Mouse (Mus musculus) c-Kit-positive CD71-negative TER-119-negative erythroid progenitor cells, embryonic 14.5 days (primary cell): ENCODE results near the gene Alk.
"Not testable (repeated sequence)": the region's sequence is repeated elsewhere in the genome, so short reads cannot be mapped to it uniquely, and the experiment has no call there.

Experiments used
- DNase-seq: peaks from one replicate; pipeline ENCODE4 v3.0.0-alpha.2; 2013; ENCODE audit warnings: low read depth

Gene Alk

DNA sequence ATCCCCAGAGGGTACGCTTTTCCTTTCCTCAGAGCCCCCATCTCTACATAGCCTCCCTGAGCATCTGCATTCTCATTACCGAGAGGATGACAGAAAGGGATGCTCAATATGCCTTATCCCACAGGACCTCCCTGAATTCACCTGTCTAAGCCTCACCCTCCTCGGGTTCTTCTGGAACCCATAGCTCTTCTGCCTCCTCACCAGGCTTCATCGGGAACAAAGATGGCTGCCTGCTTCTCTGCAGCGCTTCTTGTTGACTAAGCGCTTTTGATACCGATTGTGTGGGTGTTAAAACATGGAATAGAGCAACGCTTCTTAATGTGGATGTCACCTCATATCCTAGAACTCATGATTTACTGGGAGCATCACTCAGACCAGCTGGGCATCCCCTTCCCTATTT is 75.9 kb downstream of the Alk start:
- DNase-seq = no peak

DNA sequence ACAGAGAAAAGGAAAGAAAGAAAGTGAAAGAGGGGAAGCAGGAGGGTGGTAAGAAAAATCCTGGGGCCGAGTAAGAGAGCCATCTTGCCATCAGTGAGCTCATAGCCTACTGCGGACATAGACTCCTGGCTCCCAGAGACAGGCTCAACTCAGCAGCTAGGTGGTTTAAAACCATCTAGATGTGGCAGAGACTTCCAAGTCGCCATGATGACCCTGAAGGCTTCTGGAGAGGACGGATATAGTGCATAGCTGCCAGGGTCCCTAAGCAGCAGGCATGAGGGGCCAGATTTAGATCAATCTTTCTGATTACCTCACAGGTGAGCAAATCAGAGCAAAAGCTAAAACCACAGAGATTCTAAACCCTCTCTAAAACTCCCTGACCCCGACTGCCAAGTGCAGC is 76.9 kb downstream of the Alk start:
- DNase-seq = no peak

DNA sequence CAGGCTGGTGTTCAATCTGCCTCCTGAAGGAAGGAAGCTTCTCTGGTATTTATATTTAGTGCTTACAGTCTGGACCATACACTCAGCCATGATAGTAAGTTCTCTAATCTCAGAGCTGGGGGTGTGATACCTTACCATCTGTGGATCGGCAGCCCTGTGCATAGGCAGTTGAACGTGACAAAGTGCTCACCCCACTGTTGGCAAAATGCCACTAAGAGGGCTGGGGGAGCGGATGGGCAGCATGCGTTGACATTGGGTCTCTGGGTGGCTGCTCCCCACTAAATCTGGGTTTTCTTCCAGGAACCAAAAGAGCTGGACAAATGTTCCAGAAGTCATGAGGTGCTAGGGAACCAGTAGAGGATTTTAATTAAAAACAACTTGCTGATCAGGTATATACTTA is 78.1 kb downstream of the Alk start:
- no peak for DNase-seq

DNA sequence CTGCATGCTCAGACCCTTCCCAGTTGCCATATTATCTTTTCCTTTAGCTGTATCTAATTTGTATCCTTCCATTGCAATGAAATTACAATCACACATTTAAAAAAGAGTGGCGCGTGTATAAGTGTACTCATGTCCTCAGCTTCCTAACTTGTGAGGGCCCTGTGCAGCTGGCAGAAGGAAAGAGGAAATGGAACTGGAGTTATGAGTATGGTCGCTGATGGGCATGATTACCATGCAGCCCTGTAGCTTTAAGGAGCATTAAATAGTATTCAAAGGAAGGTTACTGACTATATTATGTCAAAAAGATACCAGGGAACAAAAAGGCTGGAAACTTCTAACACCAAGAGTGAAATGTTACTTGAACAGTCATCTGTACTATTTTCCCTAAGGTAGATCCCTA is 79.6 kb downstream of the Alk start:
- DNase-seq = no peak

DNA sequence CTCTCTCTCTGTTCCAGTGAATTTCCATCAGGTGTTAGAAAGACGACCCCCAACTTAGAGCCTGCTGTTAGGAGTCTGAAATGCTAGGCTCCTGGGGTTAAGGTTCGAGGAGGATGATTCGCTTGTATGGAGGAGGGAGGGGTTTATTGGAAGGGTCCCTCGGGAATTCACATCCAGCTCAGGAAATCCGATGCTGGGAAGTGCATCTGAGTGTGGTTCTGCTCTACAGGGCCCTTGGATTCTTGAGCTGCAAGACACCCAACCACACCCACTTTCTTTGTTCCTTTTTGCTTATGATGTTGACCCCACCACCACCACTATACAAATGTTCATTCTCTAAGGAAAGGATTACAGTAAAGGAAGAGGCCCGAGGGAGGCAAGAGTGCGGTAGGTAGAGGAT is 81.4 kb downstream of the Alk start:
- DNase-seq = no peak

DNA sequence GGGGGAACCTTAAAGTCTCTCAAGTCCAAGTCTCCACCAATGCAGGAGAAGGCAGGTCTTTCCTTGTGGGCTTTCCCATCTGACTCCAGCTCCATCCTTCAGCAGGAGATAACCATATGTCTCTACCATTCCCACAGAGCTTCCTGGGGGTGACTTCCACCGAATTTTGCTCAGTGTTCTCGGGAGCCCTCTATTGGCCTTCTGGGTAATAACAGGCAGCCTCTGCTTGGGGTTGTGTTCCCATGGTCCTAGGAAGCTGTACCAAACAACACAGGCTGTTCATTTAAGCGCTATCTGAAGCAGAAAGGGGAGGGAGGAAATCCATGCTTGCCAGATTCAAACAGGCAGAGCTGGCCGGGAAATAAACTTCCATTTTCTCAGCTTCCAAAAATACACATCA is 82.0 kb downstream of the Alk start:
- DNase-seq = no peak

DNA sequence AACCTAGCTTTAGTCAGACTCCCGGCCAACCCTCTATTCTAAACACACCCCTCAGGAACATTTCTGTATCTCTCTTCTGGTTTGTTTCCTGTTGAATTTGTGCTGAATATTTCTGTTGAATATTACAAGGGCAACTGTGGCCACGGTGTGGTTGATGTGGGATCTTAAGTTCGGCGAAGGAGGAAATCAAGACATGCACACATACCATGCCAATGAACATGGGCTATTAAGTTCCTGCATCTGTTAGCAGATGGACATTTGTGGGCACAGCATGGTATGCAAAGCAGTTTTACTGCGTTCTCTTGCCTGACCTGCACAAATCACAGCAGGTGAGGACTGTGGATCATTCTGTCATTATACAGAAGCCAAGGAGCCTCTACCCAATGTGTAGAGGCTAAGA is 83.1 kb downstream of the Alk start:
- no peak for DNase-seq

DNA sequence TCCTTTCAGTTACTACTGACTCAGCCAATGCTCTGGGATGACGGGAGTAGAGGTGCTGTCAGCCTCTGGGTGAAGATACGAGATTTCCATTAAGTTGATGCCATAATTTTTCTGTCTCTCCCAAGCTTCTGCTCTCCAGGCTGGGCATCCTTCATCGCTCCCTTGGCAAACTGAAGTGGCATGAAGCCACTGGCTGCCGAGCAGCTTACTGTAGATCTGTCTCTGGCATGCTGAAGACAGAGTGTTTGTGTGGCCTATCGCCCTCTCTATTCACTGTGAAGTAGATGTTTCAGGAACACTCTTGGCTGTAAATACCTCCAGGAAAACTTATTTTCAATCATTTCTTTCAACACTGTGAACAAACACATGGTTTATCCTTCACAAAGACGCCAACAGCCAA is 93.7 kb downstream of the Alk start:
- DNase-seq = no peak

DNA sequence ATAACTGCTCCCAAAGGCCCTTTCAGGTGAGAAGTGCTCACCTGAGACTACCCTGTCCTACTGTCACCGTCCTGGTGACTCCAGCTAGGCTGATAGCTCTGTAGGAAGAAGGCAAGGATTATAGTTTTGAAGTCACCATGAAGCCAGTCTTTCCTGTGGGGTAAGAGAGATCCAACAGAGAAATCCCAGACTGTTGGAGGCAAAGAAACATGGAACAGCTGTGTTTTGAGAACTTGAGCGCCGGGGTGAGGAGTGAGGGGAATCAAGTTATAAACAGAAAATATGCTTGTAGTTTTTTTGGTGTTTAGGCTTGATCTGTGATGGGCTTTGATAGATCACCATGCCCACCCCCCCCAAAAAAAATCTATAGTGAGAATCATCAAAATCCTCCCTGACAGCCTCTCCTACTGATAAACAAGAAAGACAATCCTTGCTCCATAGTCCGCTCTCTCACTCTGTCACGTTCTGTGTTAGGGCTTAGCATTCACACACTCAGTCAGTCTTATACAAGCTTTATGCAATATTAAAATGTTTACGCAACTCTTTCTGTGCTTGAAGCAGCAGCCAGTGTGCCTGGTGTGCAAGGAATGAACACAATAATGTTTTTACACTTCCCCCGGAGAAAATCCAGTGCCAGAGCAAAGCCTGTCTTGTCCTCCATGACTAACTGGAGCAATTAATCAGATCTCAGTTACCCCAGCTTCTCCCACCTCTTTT is 95.6 kb downstream of the Alk start:
- no peak for DNase-seq

DNA sequence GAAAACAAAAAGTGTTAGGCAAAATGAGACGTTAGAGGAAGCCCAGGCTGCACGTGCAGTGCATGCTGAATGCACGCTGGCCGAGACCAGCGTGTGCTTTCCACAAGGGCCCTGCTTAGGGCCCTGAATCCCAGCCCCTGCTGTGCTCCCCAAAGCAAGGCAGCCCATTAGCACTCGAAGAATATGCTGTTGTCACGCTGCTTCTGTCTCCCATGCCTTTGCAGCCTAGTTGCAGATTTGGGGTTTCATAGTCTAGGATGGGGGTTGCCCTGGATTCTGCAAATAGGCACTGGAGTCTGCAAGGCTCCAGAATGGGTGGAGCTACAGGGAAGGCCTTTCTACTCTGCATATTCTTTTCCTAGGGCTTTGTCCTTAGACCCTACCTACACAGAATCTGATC is 99.2 kb downstream of the Alk start:
- DNase-seq = no peak

DNA sequence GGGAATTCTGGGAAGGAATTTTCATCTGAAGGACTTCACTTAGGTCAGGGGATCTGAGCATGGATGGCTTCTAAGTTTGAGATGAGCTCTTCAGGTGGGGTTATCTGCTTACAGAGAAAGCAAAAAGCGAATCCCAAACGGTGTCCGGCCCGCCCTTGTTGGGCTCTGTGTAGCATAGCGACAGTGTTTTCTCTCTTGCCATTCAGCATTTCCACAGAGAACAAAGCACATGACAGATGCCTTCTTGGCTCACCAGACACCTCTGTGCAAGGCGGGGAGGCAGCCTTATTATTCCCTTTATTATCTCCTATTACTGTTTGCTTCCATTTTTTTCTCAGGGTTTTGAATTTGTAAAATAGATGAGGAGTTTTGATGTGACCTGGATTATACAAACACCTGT is 99.8 kb downstream of the Alk start:
- DNase-seq = no peak

DNA sequence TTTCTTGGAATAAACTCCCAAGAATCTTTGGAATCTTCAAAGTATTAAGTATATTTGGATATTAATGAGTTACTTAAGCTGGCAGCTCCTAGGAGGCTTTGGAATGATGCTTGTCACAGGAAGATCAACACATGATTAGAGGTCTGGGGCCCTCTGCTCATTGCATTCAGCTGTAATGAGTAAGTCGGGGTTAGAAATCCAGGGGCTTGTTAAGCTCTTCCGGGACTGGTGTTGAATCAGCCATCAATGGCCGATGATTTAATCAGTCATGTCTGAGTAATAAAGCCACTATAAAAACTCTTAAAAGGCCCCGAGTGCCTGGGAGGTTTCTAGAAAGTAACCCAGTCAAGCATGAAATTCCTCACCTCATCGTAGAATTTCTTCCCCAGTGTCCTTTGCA is 109.0 kb downstream of the Alk start:
- DNase-seq = no peak

DNA sequence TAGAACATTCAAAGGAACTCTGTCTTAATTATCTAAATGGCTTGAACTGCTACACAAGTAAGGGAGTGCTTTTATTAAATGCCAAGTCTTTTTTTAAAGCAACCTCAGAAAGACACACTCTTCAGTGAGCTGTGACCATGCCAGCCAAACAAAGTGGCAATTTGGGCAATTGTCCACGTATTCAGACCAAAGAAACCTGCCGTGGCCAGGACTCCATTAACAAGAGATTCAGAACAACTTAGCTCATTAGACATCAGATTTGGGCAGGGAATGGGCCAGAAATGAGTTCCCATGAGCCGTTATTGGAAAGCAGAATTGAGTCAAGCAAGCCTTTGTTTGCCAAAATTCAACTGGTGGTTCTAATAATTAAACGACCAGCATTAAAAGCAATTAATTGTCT is 118.8 kb downstream of the Alk start:
- DNase-seq = no peak

DNA sequence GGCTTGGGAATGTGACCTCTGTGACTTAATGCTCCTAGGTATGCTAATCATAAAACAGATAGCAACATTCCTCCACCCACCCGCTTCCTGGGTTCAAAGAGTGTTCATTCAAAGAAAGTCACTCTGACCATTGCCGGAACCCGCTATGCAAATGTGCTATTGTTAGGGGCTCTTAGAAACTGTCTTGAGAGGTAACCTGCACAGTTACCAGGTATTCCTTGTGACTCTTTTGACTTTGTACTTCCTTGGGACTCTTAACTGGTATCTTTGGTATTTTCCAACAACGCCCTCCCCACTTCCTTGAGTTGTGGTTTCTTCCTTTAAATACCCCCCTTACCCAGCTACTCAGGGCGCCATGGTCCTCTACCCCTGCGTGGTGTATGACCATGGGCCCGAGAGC is 125.2 kb downstream of the Alk start:
- DNase-seq = not testable (repeated sequence)

DNA sequence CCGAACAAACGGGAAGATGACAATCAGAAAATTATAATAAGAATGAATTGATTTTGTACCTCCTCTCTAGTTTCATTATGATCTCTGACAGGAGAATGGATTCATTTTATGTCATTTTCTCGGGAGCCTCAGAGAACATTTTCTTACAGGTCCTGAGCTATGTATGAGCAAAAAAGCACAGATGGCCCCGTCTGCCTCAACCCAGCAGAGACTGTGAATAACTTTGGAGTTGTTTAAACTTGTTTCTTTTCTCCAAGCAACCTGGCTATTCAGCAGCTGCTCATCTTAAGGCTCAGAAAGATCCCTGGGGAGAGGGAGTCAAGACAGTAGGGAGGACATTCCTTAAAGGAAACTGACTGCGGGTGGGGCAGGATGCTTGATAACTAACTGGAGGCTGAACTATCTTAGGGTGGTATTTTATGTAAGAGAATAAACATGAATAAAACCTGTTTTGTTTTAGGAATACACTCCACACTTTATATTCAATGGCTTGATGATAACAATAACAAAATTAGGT is 126.5 kb downstream of the Alk start:
- DNase-seq = no peak

DNA sequence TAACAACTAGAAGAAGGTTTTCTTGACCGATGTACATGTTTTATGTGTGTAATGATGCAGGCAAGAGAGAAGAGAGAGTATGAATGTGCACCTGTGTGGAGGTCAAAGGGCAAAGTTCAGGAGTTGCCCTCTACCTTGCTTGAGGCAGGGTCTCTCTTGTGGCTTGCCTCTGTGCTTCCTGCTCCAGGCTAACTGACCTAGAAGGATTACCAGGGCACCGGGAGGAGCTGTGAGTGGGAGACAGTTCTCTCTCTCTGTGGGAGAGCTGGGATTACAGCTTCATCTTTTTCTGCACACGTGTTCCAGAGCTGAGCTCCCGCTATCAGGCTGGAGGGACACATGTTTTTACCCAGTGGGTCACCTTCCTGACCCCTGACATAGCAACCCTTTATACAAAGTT is 127.5 kb downstream of the Alk start:
- no peak for DNase-seq

DNA sequence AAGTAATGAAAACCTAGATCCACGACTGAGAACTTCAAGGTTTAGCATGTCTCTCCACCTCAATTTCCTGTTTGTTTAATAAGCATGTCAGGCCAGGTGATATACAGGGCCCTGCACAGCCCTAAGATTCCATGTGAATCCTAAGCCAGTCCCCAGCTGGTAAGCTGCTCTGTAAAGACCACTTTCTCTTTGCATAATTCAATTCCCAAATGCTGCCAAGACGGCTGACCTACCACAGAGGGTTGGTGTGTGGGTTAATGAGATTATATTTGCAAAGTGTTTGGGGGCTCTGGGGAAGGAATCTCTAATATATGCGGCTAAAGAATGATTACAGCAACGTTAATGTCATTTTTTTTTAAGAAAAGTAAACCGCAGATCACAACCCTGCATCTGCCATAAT is 130.3 kb downstream of the Alk start:
- DNase-seq = no peak

DNA sequence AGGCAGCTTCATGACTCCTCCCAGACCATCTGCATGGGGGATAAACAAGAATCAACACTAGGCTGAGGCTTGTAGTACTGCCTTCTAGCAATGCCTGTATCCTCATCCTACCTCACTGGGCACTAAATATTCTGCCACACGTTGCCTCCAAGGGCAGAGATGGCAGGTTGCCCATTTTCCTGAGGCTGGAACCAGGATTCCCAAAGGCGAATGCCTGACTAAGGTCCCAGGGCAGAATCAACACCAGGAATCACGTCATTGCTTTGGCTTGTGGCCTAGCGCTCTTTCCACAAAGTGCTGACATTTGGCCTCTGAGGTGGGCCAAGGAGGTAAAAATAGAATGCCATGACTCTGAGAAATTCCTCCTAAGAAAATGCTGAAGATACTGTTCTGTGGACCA is 155.9 kb downstream of the Alk start:
- DNase-seq = no peak

DNA sequence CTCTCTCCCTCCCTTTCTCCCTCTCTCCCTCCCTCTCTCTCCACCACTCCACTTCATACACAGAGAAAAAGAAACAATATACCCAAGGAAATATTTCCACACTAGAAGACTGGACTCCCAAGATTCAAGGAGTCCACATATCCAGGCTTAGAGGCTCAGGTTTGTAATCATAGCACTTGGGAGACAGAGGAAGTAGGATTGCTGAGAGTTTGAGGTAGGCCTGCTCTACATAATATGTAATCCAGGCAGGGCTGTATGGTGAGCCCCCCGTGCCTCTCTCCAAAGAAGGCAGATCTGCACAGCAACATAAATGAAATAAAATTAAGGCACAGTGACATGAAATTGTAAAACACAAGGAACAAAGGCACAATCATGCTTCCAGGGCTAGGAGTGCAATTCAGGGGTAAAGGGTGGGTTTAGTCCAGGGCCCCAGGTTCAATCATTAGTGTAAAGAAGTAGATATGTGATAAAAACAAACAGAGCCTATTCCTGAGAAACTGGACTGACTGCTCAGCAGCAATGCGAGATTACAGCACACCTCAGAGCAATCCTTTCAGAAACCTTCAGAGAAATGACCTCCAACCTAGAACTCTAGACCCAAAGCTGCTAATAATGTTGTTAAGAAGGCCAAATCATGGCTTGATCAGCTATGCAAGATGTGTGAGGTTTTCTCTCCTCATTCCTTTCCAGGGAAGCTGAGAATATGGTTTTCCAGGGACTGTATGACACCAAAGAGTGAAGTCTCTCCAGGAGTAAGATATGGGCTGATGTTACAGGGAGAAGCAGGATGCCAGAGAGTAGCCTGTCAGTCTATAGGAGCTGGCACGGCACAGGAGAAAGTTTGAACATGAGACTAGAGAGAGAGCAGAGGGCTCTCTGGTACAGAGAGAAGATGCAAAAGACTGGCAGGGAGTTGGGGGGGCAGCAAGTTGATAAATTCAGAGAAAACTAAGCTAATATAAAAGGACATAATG is 158.9 kb downstream of the Alk start:
- no peak for DNase-seq

DNA sequence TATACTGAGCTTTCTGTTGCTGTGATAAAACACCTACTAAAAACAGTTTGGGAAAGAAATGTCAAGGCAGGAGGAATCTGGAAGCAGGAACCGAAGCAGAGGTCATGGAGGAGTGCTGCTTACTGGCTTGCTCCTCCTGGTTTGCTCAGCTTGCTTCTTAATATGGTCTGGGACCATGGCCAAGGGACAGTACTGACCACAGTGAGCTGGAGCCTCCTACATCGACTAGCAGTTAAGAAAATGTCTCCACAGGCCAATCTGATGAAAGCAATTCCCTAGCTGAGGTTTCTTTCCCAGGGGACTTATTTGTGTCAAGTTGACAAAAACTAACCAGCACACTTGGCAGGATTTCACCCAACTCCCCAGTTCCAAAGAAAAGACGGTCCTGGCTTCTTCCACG is 187.0 kb downstream of the Alk start:
- DNase-seq = no peak

DNA sequence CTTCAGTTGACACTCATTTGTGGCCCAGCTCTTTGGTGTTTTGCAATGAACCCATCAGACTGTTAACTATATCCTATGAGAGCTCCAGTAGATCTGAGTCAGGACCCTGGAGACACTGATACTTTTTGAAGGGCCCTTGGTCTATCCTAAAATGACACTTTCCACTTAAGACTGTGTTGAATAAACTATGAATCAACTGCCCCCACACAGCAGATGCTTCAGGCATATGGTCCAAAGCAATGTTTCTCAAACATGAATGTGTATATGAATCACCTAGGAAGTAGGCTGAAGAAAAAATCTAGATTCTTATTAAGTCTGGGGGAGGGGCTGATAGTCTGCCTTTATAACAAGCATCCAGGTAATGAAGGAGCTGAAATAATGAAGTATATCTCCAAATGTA is 189.8 kb downstream of the Alk start:
- no peak for DNase-seq

DNA sequence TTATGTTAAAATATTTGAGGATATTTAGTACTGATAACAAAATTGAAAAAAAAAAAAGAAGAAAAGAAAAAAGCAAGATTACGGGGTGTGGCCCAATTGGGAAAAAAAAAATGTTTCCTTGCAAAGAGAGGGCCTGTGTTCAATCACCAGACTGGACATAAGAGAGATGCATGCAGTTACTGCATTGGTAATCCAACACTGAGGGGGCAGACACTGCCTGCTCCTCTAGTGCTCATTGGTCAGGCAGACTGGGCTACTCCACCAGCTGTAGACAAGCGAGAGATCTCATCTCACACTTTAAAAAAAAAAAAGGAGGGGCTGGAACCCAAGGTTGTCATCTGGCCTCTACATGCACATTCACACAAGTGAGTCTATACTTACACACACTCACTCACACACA is 199.6 kb downstream of the Alk start:
- DNase-seq = no peak

DNA sequence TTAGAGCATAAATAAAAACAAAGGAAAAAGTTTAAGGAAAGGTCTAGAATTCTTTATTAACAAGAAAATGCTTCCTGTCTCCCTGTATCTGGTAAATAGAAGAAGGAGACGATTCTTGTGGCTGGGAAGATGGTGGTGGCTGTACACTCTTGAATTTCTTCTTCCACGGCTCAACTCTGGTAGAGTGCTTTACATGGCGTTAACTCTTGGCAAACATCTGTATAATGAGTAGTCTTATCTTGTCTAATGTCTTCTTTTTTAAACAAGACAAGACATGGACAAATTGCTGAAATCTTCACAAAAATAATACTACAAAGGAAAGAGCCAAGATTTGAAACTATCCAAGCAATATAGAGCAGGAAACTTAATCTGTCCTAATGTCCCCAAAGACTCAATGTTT is 202.6 kb downstream of the Alk start:
- no peak for DNase-seq
